Mouse (Mus musculus) lung, postnatal 0 days (tissue): ENCODE measurements around the gene Kcnj1.

Experiments
- CTCF ChIP-seq: IDR thresholded peaks from 2 replicates; pipeline ENCODE4 v1.5.1; 2016; ENCODE audit warnings: antibody characterized with exemption, mild to moderate bottlenecking
- EP300 ChIP-seq: IDR thresholded peaks from 2 replicates; pipeline ENCODE4 v1.6.1; 2016; ENCODE audit warnings: antibody characterized with exemption, mild to moderate bottlenecking, control low read depth

- no peak for TF ChIP-seq CTCF
- no peak for TF ChIP-seq EP300
Measured at GRCm38 (mm10) chr9:32391701-32392100, 19.4 kb downstream of the Kcnj1 start.
